Mouse (Mus musculus) neural tube, embryonic 14.5 days (tissue): Measurements from ENCODE around the gene Rrp1. TPM values are rescaled to one million over a fixed set of nuclear protein-coding genes. Genes with fewer than 3 reads are reported as not detected.
A peak's percentile ranks its signal among the peaks of the same experiment; 100 is the strongest.

Experiments
- ATAC-seq: fragments of 200-750 bp; cut with Nextera tagmentation; 2 replicates; pipeline ENCODE4 v1.8.0; 2017; ENCODE audit warnings: low read depth, mild to moderate bottlenecking, moderate TSS enrichment, moderate library complexity
- H3K27ac ChIP-seq: fragments of 300-500 bp; sonication (generic); 2 replicates; pipeline ENCODE4 v1.5.1; 2014; ENCODE audit warnings: low read depth, mild to moderate bottlenecking, control low read depth, low read length, moderate library complexity, mixed read lengths
- H3K27me3 ChIP-seq: fragments of 300-500 bp; sonication (generic); 2 replicates; pipeline ENCODE4 v1.6.1; 2014; ENCODE audit warnings: low read length; ENCODE audit not compliant: control insufficient read depth, insufficient read depth
- H3K36me3 ChIP-seq: fragments of 300-500 bp; sonication (generic); 2 replicates; pipeline ENCODE4 v1.6.1; 2014; ENCODE audit warnings: low read length, mixed read lengths; ENCODE audit not compliant: control insufficient read depth, insufficient read depth
- H3K4me1 ChIP-seq: fragments of 300-500 bp; sonication (generic); 2 replicates; pipeline ENCODE4 v1.6.1; 2014; ENCODE audit warnings: low read length; ENCODE audit not compliant: control insufficient read depth, insufficient read depth
- H3K4me2 ChIP-seq: fragments of 300-500 bp; sonication (generic); 2 replicates; pipeline ENCODE4 v1.6.1; 2014; ENCODE audit warnings: mild to moderate bottlenecking, low read depth, low read length, control low read depth
- H3K4me3 ChIP-seq: fragments of 300-500 bp; sonication (generic); 2 replicates; pipeline ENCODE4 v1.5.1; 2014; ENCODE audit warnings: low read depth, low read length, control low read depth, mixed read lengths
- H3K9ac ChIP-seq: fragments of 300-500 bp; sonication (generic); replicated peaks from 2 replicates; pipeline ENCODE4 v1.6.1; 2014; ENCODE audit warnings: low read depth, mild to moderate bottlenecking, control low read depth, low read length, mixed read lengths
- H3K9me3 ChIP-seq: fragments of 300-500 bp; sonication (generic); 2 replicates; pipeline ENCODE4 v1.6.1; 2016; ENCODE audit warnings: low read length; ENCODE audit not compliant: control insufficient read depth
- WGBS: fragments of 180-500 bp; shearing (Covaris S2); extraction: QIAGEN DNeasy Blood & Tissue Kit; methylation state at CpG from one replicate; pipeline ENCODE4 v1.1.7; 2014; 5-methylcytosine and 5-hydroxymethylcytosine counted together
- polyA plus RNA-seq: library from polyadenylated mRNA; unstranded; fragments of >200 nt; fragmentation: Nextera tagmentation; extraction: Ambion mirVana; gene quantifications from 2 replicates; pipeline ENCODE4 v1.2.1, GENCODE M21; 2014

Gene Rrp1
- polyA plus RNA-seq, 1 experiment from 2014 or later, result 312 TPM

GRCm38 (mm10) chr10:78447396-78447795, 34.6 kb upstream of the Rrp1 start:
- Histone ChIP-seq H3K4me1 (0 out of 2 replicates have a peak, but pooled peaks cover 3% of the 10 kb centered on the region), H3K4me2 (no peak overlapping the region), H3K4me3 (no peak overlapping the region), H3K9me3 (no peaks in the 10 kb centered on the region), H3K27ac (no peak overlapping the region), H3K9ac (no peak overlapping the region), H3K36me3 (peaks cover 16% of the 10 kb centered on the region), H3K27me3 (no peaks in the 10 kb centered on the region)
- no peak for ATAC-seq
- 85% methylated on average over 3 of the region's 3 CpGs for WGBS

GRCm38 (mm10) chr10:78446195-78446594, 33.4 kb upstream of the Rrp1 start:
- 95% methylated on average over 3 of the region's 3 CpGs for WGBS
- Histone ChIP-seq H3K27me3 (no peaks in the 10 kb centered on the region), H3K9me3 (no peaks in the 10 kb centered on the region), H3K4me1 (no peaks in the 10 kb centered on the region), H3K36me3 (peaks cover 16% of the 10 kb centered on the region), H3K27ac (no peak overlapping the region), H3K4me2 (no peak overlapping the region), H3K9ac (no peak overlapping the region), H3K4me3 (no peak overlapping the region)
- no peak for ATAC-seq

DNA sequence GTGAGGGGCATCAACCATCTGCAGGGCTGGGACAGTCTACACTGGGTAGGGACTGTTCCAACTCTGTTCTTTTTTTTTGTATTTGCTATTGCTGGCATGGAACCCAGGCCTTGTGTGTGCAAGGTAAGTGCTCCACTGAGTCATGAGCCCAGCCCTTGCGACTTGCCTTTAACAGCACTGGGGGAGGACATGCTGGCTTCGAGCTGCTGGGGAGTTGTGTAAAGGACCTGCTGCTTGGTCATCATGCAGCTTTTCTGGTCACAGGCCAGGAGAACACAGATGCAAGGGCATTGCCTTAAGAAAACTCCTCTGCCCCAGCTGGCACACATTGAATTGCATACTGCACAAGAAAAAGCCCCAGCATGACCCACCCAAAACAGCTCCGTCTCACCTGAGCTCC, 29.4 kb upstream of the Rrp1 start:
- H3K27me3 ChIP-seq, result no peaks in the 10 kb centered on the region
- 94% methylated on average over 3 of the region's 3 CpGs for WGBS

DNA sequence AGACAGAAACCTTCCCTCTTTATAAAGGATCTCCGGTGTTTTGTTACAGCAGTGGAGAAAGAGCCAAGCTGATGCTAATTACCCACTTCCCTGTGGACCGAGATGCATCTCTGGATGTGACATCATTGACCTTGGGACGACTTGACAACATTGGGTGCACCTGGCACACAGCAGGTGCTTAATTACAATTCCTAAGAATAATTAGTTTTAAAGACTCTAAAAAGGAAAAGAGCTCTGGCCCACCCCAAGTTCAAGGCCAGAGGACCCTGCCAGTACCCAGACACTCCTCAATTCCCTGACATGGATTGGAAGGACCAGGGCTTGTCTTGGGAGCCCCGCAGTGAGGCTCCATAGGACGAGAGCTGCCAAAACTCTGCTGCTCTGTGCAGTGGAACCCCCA, 28.8 kb upstream of the Rrp1 start:
- no peak overlapping the region for H3K27ac ChIP-seq
- no peak overlapping the region for H3K4me3 ChIP-seq
- no peak overlapping the region for H3K9ac ChIP-seq
- H3K9me3 ChIP-seq, result no peaks in the 10 kb centered on the region
- H3K4me2 ChIP-seq, result no peak overlapping the region
- WGBS, result 79% methylated on average over 5 of the region's 5 CpGs
- no peaks in the 10 kb centered on the region for H3K27me3 ChIP-seq
- H3K36me3 ChIP-seq, result peaks cover 7% of the 10 kb centered on the region
- ATAC-seq, result no peak
- no peaks in the 10 kb centered on the region for H3K4me1 ChIP-seq

More for the DNA sequence above, 29.4 kb upstream of the Rrp1 start:
- no peak for ATAC-seq
- Histone ChIP-seq H3K9me3 (no peaks in the 10 kb centered on the region), H3K9ac (no peak overlapping the region), H3K36me3 (peaks cover 13% of the 10 kb centered on the region), H3K27ac (no peak overlapping the region), H3K4me3 (no peak overlapping the region), H3K4me2 (no peak overlapping the region), H3K4me1 (no peaks in the 10 kb centered on the region)

DNA sequence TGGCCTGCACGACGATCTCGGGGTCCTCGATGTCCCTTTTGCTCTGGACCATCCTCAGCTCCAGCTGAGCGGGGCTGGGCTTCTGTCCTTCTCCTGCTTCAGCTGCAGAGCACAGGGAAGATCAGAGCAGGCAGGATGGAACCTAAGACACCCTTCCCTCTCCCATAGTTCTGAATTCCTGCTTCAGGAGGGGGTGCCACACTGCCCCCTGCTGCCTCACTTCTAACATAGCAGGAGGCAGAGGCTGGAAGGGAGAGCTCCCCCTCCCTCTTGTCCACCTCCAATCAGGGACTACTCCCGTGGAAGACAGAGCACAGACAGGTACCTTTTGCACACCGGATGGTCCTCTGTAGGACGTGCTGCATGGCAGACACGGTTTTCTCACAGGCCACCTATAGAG, 28.0 kb upstream of the Rrp1 start:
- WGBS, result 79% methylated on average over 9 of the region's 9 CpGs
- Histone ChIP-seq H3K9ac (no peak overlapping the region), H3K4me1 (no peaks in the 10 kb centered on the region), H3K36me3 (peaks cover 3% of the 10 kb centered on the region; the same call in 1 of the 2 replicates), H3K27ac (no peak overlapping the region), H3K4me2 (no peak overlapping the region), H3K27me3 (no peaks in the 10 kb centered on the region), H3K4me3 (no peak overlapping the region), H3K9me3 (no peaks in the 10 kb centered on the region)
- no peak for ATAC-seq

GRCm38 (mm10) chr10:78439990-78440389, 27.1 kb upstream of the Rrp1 start:
- Histone ChIP-seq H3K27me3 (no peaks in the 10 kb centered on the region), H3K4me2 (no peak overlapping the region), H3K9me3 (no peaks in the 10 kb centered on the region), H3K9ac (no peak overlapping the region), H3K36me3 (peaks cover 3% of the 10 kb centered on the region; the same call in 1 of the 2 replicates), H3K27ac (no peak overlapping the region), H3K4me1 (no peaks in the 10 kb centered on the region), H3K4me3 (no peak overlapping the region)
- WGBS, result 87% methylated on average over 7 of the region's 7 CpGs
- no peak for ATAC-seq

GRCm38 (mm10) chr10:78439550-78439949, 26.7 kb upstream of the Rrp1 start:
- Histone ChIP-seq H3K36me3 (peaks cover 3% of the 10 kb centered on the region; the same call in 1 of the 2 replicates), H3K4me2 (no peak overlapping the region), H3K4me1 (no peaks in the 10 kb centered on the region), H3K27ac (no peak overlapping the region), H3K27me3 (no peaks in the 10 kb centered on the region), H3K9ac (no peak overlapping the region), H3K4me3 (no peak overlapping the region), H3K9me3 (no peaks in the 10 kb centered on the region)
- no peak for ATAC-seq
- 81% methylated on average over 5 of the region's 5 CpGs for WGBS

DNA sequence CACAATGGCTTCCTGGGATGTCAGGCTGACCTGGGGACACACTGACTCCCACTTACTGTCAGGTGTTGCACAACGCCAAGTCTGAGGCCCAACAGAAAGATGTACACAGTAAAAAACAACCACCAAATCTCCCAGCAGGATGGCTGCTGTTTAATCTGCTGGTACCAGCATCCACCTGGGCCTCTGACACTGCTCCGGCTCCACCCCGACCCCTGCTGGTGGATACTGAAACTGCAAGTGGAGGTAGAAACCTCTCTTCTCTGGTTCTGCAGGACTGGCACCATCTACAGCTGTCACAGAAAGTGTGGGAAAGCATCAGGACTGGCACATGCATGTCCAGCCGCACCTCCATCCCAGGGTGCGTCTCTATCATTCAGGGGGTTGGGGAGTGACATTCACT, 25.3 kb upstream of the Rrp1 start:
- H3K27ac ChIP-seq, result no peak overlapping the region
- no peaks in the 10 kb centered on the region for H3K4me1 ChIP-seq
- H3K4me3 ChIP-seq, result no peak overlapping the region
- H3K4me2 ChIP-seq, result no peak overlapping the region
- WGBS, result 15% methylated on average over 5 of the region's 5 CpGs
- no peaks in the 10 kb centered on the region for H3K27me3 ChIP-seq
- H3K9ac ChIP-seq, result no peak overlapping the region
- ATAC-seq, result peak; percentile 43; the same call in 1 of the 2 replicates
- H3K36me3 ChIP-seq, result peaks cover 3% of the 10 kb centered on the region; the same call in 1 of the 2 replicates
- no peaks in the 10 kb centered on the region for H3K9me3 ChIP-seq

DNA sequence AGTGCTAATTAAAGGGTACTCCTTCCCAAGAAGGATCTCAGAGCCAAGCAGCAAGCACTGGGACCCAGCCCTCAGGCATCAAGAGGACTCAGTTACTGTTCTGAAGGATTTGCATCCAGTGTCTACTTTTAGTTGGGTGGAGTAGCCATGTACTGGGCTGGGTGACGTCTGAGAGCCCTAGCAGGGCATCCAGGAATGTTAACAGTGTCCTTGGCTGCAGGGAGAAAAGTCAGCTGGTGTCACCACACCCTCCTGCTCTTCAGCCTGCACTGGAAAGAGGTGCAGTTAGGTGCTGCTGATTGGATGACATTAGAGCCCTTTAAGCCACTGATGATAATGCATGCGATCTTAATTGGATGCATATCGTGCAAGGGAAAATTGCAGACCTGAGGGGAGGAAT, 20.0 kb upstream of the Rrp1 start:
- ATAC-seq, result no peak
- Histone ChIP-seq H3K4me1 (no peaks in the 10 kb centered on the region), H3K27me3 (no peaks in the 10 kb centered on the region), H3K9me3 (no peaks in the 10 kb centered on the region), H3K4me3 (no peak overlapping the region), H3K9ac (no peak overlapping the region), H3K4me2 (no peak overlapping the region), H3K27ac (no peak overlapping the region), H3K36me3 (0 out of 2 replicates have a peak, but pooled peaks cover under 1% of the 10 kb centered on the region)
- WGBS, result 73% methylated on average over 3 of the region's 3 CpGs
